Mouse (Mus musculus) neural tube, embryonic 12.5 days (tissue): ENCODE results near the gene Gm17949. TPM values are rescaled to one million over a fixed set of nuclear protein-coding genes. Genes with fewer than 3 reads are reported as not detected.

Experiments
- ATAC-seq: fragments of 200-750 bp; cut with Nextera tagmentation; 2 replicates; pipeline ENCODE4 v1.8.0; 2017; ENCODE audit warnings: low read depth, mild to moderate bottlenecking, moderate TSS enrichment, moderate library complexity; ENCODE audit not compliant: low FRiP score
- H3K27ac ChIP-seq: fragments of 300-500 bp; sonication (generic); 2 replicates; pipeline ENCODE4 v1.5.1; 2016
- H3K27me3 ChIP-seq: fragments of 300-500 bp; sonication (generic); replicated peaks from 2 replicates; pipeline ENCODE4 v1.6.1; 2016; ENCODE audit warnings: mild to moderate bottlenecking
- H3K36me3 ChIP-seq: fragments of 300-500 bp; sonication (generic); 2 replicates; pipeline ENCODE4 v1.6.1; 2016; ENCODE audit warnings: mild to moderate bottlenecking
- H3K4me1 ChIP-seq: fragments of 300-500 bp; sonication (generic); 2 replicates; pipeline ENCODE4 v1.6.1; 2016
- H3K4me2 ChIP-seq: fragments of 300-500 bp; sonication (generic); replicated peaks from 2 replicates; pipeline ENCODE4 v1.6.1; 2016; ENCODE audit warnings: mild to moderate bottlenecking
- H3K4me3 ChIP-seq: fragments of 300-500 bp; sonication (generic); 2 replicates; pipeline ENCODE4 v1.5.1; 2016
- H3K9ac ChIP-seq: fragments of 300-500 bp; sonication (generic); 2 replicates; pipeline ENCODE4 v1.6.1; 2016; ENCODE audit warnings: mild to moderate bottlenecking
- H3K9me3 ChIP-seq: fragments of 300-500 bp; sonication (generic); 2 replicates; pipeline ENCODE4 v1.6.1; 2016; ENCODE audit warnings: mild to moderate bottlenecking
- WGBS: fragments of 180-500 bp; shearing (Covaris S2); methylation state at CpG from one replicate; pipeline ENCODE4 v1.1.7; 2016; 5-methylcytosine and 5-hydroxymethylcytosine counted together
- polyA plus RNA-seq: library from polyadenylated mRNA; unstranded; fragments of >200 nt; fragmentation: Nextera tagmentation; extraction: Ambion mirVana; gene quantifications from 2 replicates; pipeline ENCODE4 v1.2.1, GENCODE M21; 2016

The Gm17949 gene
- polyA plus RNA-seq, 1 experiment from 2014 or later, result 0.33 TPM

DNA sequence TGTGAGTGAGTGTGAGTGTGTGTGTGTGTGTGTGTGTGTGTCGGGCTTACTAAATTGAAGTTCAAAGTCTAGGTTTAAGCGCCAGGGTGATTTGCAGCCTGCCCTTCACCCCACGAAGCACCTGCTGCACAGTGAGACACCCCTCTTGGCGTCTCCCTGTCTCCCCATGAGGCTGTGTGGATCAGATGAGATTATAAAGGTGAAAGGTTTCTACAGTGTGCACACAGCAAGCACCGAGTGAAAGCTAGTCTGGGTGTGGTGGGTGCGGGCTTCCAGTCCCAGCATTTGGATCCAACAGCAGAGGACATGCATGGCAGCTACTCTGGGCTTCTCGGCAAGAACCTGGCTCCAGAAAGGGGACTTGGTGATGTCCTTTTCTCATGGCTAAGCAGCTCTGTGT lies 30.2 kb upstream of the Gm17949 start:
- no peak overlapping the region for H3K4me3 ChIP-seq
- H3K27me3 ChIP-seq, result no peaks in the 10 kb centered on the region
- H3K9me3 ChIP-seq, result no peaks in the 10 kb centered on the region
- H3K4me1 ChIP-seq, result no peaks in the 10 kb centered on the region
- 79% methylated on average over 7 of the region's 7 CpGs for whole genome bisulfite sequencing
- H3K36me3 ChIP-seq, result no peaks in the 10 kb centered on the region
- H3K9ac ChIP-seq, result no peak overlapping the region
- no peak overlapping the region for H3K27ac ChIP-seq
- ATAC-seq, result no peak
- no peak overlapping the region for H3K4me2 ChIP-seq

DNA sequence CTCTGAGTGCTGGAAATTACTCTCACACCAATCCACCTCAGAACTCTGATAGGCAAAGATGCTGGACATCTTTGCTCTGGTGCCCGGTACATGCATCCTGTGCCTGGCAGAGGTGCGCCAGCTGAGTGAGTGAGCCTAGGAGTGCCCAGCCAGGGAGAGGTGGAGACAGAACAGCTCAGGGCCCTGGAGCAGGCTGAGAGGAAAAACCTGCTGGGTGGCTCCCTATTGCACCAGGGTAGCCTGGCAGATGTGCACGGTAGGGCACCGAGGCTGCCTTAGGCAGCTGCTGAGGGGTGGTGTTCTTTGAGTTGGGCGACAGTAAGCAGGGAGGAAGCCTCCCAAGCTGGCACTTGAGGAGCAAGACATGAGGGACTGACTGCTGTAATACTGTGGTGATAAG lies 29.3 kb upstream of the Gm17949 start, which contains the start of gene Acer1:
Acer1 (minus strand) TSS at position 114 of the 400 bp plus-strand sequence.
- H3K9ac ChIP-seq, result no peak within 1 kb of the TSS
- no peak for ATAC-seq
- whole genome bisulfite sequencing, result 80% methylated on average over 5 of the region's 5 CpGs

DNA sequence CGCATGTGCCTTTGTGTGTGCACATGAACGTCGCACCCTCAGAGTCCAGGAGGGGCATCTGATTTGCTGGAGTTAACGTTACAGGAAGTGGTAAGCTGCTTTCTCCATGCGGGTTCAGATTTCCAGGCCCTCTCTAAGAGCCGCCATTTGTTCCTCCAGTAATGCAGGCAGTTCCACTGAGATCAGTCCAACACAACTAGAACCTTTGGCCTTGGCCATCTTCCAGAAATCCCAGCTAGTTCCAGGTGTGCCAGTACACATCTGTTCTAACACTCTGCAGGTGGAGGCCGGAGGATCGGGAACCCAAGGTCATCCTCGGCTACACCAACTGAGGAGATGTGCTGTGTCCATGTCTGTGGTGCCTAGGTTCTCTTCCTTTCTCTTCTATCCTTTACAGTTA lies 26.4 kb upstream of the Gm17949 start:
- Histone ChIP-seq H3K4me1 (no peaks in the 10 kb centered on the region), H3K9ac (no peak overlapping the region), H3K4me2 (no peak overlapping the region), H3K27ac (no peak overlapping the region), H3K9me3 (no peaks in the 10 kb centered on the region), H3K27me3 (no peaks in the 10 kb centered on the region), H3K36me3 (no peaks in the 10 kb centered on the region), H3K4me3 (no peak overlapping the region)
- no peak for ATAC-seq
- WGBS, result 86% methylated on average over 9 of the region's 9 CpGs

More for the DNA sequence above, 29.3 kb upstream of the Gm17949 start, which contains the start of gene Acer1:
- Histone ChIP-seq H3K4me2 (no peak within 1 kb of the TSS), H3K27ac (no peak within 1 kb of the TSS), H3K36me3 (no peaks in the 10 kb centered on the region), H3K27me3 (no peaks in the 10 kb centered on the region), H3K9me3 (no peaks in the 10 kb centered on the region), H3K4me3 (no peak within 1 kb of the TSS), H3K4me1 (no peaks in the 10 kb centered on the region)

DNA sequence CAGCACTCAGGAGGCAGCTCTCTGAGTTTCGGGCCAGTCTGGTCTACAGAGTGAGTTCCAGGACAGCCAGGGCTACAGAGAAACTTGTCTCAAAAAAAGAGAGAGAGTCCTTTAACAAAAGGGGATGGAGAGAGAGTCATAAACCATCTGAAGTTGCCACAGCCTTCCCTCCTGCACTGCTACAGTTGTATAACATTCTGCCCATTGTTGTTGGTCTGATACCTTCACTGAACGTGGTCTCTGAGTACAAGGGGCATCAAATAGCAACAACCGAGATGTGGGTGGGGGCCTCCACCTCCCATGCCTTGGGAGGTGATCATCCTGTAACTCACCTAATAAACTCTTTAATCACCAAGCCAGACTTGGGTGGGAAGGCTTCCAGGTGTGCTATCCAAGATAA lies 25.6 kb upstream of the Gm17949 start:
- no peaks in the 10 kb centered on the region for H3K36me3 ChIP-seq
- 0 out of 2 replicates have a peak, but pooled peaks cover under 1% of the 10 kb centered on the region for H3K4me1 ChIP-seq
- ATAC-seq, result no peak
- WGBS, result 59% methylated on average over 3 of the region's 3 CpGs
- H3K4me3 ChIP-seq, result no peak overlapping the region
- H3K9ac ChIP-seq, result no peak overlapping the region
- H3K27me3 ChIP-seq, result no peaks in the 10 kb centered on the region
- H3K9me3 ChIP-seq, result no peaks in the 10 kb centered on the region
- no peak overlapping the region for H3K4me2 ChIP-seq
- H3K27ac ChIP-seq, result no peak overlapping the region

DNA sequence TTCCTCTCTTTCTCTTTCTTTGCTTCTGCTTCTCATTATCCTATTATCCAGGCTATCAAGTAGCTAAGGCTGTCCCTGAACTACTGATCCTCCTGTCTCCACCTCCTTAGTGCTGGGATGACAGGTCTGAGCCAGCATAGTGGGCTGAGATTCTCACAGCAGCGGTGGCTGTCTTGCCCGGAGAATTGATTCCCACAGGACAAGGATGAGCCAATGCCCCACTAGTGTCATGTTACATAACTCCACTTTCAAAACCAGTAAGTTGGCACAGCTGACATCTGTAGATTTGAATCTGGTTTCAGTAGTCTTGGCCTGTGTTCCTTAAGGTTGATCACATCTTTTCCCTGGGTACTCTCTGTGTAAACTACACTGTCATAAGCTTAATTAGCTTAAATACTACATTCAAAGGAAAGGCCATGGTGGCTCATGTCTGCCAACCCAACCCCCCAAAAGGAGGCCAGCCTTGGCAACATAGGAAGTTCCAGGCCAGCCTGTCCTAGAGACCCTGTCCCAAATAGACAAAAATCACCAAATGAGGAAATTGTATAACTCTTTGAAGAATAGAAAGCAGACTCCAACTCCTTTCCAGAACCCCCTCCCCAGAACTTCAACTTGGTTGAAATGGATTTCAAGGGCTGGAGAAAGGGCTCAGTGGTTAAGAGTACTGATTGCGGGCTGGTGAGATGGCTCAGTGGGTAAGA lies 25.0 kb upstream of the Gm17949 start:
- Histone ChIP-seq H3K9ac (no peak overlapping the region), H3K9me3 (no peaks in the 10 kb centered on the region), H3K4me3 (no peak overlapping the region), H3K4me2 (no peak overlapping the region), H3K27me3 (no peaks in the 10 kb centered on the region), H3K27ac (no peak overlapping the region), H3K4me1 (peaks cover 6% of the 10 kb centered on the region), H3K36me3 (no peaks in the 10 kb centered on the region)
- 85% methylated on average over 3 of the region's 3 CpGs for WGBS
- no peak for ATAC-seq

DNA sequence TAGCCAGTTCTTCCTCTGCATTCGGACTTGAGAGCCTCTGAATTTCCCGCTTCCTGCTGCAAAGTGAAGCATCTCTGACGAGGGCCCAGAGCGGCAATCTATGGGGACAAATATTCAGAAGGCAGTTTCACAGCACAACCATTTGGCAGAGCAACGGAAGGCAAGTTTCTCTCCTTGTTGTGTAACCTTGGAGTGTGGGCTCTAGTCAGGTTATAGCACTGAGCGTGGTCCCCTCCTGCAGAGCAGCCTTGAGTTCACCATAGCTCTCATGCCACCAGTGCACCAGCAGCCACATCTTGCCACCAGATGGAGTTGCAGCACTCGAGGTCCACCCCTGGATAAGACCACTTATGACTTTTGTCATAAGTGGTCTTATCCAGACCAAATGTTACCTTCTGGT lies 22.8 kb upstream of the Gm17949 start:
- H3K4me1 ChIP-seq, result peaks cover 7% of the 10 kb centered on the region
- no peaks in the 10 kb centered on the region for H3K9me3 ChIP-seq
- ATAC-seq, result no peak
- no peak overlapping the region for H3K4me3 ChIP-seq
- no peak overlapping the region for H3K4me2 ChIP-seq
- no peaks in the 10 kb centered on the region for H3K27me3 ChIP-seq
- WGBS, result 87% methylated on average over 7 of the region's 7 CpGs
- no peak overlapping the region for H3K27ac ChIP-seq
- H3K9ac ChIP-seq, result no peak overlapping the region
- peaks cover 14% of the 10 kb centered on the region for H3K36me3 ChIP-seq

DNA sequence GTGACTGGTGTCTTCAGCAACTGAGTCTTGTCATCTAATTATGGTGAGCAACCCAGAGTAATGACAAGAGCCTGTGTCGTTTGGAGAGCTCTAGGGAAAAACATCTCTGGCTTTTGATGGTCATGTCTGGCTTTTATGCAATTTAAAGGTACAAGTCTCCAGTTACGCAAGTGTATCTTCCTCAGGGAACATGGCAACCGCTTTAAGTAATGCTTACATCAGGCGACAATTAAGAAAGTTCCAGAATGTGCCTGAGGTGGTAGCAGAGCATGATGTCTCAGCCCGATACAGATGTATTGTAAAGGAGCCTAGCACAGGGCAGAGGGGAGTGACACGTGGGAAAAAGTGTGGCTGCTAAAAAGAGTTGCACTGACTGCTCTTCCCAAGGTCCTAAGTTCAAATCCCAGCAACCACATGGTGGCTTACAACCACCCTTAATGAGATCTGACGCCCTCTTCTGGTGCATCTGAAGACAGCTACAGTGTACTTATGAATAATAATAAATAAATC lies 22.3 kb upstream of the Gm17949 start:
- Histone ChIP-seq H3K4me2 (peak overlapping the region; percentile 71), H3K9me3 (no peaks in the 10 kb centered on the region), H3K9ac (peak overlapping the region; percentile 54; the same call in 1 of the 2 replicates), H3K36me3 (peaks cover 19% of the 10 kb centered on the region), H3K27ac (no peak overlapping the region), H3K4me3 (no peak overlapping the region), H3K27me3 (no peaks in the 10 kb centered on the region), H3K4me1 (peaks cover 7% of the 10 kb centered on the region)
- 77% methylated on average over 7 of the region's 7 CpGs for WGBS
- no peak for ATAC-seq

DNA sequence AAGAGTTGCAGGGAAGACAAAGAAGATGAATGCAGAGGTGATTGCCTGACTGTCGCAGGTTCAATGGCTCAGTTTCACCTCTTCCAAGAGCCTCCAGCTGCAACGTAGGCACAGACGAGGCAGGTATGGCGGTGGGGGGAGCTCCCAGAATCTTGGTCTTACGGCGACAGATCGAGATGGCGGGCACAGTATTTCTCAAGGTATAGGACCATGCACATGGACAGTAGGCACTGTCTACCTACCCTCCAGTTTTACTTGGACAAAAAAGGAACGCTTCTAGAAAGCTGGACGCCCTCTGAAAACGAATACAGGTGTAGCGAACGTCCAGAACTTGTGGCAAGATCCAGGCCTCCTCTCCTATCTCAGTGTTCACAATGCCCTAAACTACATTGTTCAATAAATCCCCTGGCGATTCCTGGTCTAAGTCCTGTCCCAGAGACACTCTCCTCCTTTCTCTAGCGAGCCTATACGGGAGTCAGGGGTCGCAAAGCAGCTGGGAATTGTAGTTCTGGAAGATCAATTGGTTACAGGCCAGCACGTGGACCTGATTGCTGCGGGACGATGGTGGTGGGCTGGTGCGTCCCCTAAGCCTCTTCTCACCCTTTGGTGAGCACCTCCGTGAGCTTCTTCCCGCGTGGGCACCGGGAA lies 21.7 kb upstream of the Gm17949 start:
- Histone ChIP-seq H3K4me3 (peak overlapping the region; percentile 84), H3K9ac (peak overlapping the region; percentile 54), H3K36me3 (peaks cover 25% of the 10 kb centered on the region), H3K27me3 (no peaks in the 10 kb centered on the region), H3K9me3 (no peaks in the 10 kb centered on the region), H3K4me1 (peaks cover 7% of the 10 kb centered on the region), H3K4me2 (peak overlapping the region; percentile 71), H3K27ac (no peak overlapping the region)
- ATAC-seq, result peak; percentile 95
- 4% methylated on average over 25 of the region's 25 CpGs for WGBS

DNA sequence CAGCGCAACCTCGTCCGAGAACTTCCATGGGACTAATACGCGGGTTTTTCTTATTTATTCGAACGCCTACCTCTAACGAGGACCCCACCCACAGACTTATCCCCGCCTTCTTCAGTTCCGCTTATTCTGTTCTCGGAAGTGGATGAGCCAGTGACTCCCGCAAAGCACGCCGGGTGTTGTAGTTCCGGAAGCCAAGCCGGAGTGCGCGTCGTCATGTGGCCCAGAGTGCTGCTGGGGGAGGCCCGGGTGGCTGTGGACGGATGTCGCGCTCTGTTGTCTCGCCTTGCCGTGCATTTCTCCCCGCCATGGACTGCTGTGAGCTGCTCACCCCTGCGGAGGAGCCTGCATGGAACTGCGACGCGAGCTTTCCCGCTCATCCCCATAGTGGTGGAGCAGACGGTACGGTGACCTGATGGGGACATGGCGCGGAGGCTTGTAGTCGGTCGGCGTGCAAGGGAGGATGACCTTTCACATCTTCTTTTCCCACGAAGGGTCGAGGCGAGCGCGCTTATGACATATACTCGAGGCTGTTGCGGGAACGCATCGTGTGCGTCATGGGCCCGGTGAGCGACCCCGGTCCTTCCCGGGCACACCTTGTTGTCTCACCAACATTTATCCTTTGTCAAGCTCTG lies 21.0 kb upstream of the Gm17949 start, which contains the start of gene Clpp:
Clpp (plus strand) TSS at position 191 of the 632 bp plus-strand sequence.
- peak; percentile 96 for ATAC-seq
- WGBS, result under 1% methylated on average over 52 of the region's 52 CpGs
- Histone ChIP-seq H3K36me3 (peaks cover 31% of the 10 kb centered on the region), H3K27me3 (no peaks in the 10 kb centered on the region), H3K4me2 (peak within 1 kb of the TSS; percentile 71), H3K4me3 (peak within 1 kb of the TSS; percentile 84), H3K27ac (no peak within 1 kb of the TSS), H3K4me1 (peaks cover 7% of the 10 kb centered on the region), H3K9ac (peak within 1 kb of the TSS; percentile 75), H3K9me3 (no peaks in the 10 kb centered on the region)

DNA sequence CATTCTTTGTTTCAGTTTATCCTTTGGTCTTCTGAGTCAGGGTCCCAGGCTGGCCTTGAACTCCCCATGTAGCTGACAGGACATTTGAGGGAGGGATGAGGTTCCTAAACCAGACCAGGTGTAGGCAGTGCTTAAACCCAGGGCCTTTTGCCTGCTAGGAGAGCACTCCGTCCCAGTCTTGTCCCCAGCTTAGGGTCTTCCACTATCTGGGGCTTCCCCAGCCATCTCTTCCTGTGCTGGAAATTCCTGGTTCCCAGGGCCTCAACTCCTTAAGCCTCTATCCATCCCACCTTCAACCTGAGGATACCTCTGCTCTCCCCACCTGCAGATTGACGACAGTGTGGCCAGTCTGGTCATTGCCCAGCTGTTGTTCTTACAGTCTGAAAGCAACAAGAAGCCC lies 20.3 kb upstream of the Gm17949 start:
- peaks cover 7% of the 10 kb centered on the region for H3K4me1 ChIP-seq

DNA sequence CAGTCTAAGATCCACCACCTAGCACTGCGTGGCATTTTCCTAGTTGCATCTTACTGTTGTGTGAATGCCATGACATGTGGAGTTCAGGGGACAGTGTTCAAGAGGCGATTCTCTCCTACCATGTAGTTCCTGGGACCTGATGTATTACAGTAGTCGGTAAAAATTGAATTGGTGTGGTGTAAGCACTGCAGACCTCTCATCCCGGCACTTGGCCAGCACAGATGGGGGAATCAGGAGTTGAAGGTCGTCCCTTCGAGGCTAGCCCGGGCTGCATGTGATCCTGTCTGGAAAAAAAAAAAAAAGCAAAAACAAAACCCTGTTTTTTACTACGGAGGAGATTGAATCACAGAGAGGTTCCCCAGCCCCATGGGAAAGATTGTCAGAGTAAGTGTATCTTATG lies 16.2 kb upstream of the Gm17949 start:
- Histone ChIP-seq H3K9me3 (no peaks in the 10 kb centered on the region), H3K27me3 (no peaks in the 10 kb centered on the region), H3K4me2 (no peak overlapping the region), H3K4me3 (no peak overlapping the region), H3K36me3 (peaks cover 50% of the 10 kb centered on the region), H3K27ac (no peak overlapping the region), H3K4me1 (peaks cover 17% of the 10 kb centered on the region), H3K9ac (no peak overlapping the region)
- ATAC-seq, result no peak
- 90% methylated on average over 8 of the region's 8 CpGs for WGBS

More for the DNA sequence above, 20.3 kb upstream of the Gm17949 start:
- Histone ChIP-seq H3K4me2 (peak overlapping the region; percentile 71), H3K27ac (no peak overlapping the region), H3K4me3 (peak overlapping the region; percentile 84), H3K9me3 (no peaks in the 10 kb centered on the region), H3K36me3 (peaks cover 38% of the 10 kb centered on the region), H3K9ac (peak overlapping the region; percentile 75), H3K27me3 (no peaks in the 10 kb centered on the region)
- no peak for ATAC-seq
- WGBS, result 76% methylated on average over 2 of the region's 2 CpGs

DNA sequence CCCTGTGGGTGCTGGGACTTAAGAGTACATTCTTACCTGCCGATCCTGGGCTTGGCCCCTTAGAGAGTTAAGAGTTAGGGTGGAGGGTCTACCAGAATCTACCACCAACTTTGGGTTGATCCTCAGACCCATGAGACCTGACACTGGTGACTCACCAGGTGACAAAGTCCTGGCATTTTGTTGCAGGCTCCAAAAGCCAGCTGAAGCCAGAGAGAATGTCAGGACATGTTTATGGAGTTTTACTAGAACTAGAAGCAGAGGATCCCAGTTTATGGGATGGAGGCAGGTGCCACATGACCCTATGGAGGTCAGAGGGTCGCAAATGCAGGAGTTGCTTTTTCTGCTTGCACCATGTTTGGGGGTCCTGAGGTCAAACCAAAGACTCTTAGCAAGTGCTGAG lies 14.8 kb upstream of the Gm17949 start:
- Histone ChIP-seq H3K4me1 (peaks cover 10% of the 10 kb centered on the region), H3K27me3 (no peaks in the 10 kb centered on the region), H3K36me3 (peaks cover 53% of the 10 kb centered on the region), H3K27ac (no peak overlapping the region), H3K4me2 (peak overlapping the region; percentile 74), H3K4me3 (no peak overlapping the region), H3K9me3 (no peaks in the 10 kb centered on the region), H3K9ac (no peak overlapping the region)
- ATAC-seq, result no peak
- 74% methylated on average over 2 of the region's 2 CpGs for WGBS
